Mouse (Mus musculus) lung, postnatal 14 days (tissue): ENCODE results near the gene Cd40.
A peak's percentile ranks its signal among the peaks of the same experiment; 100 is the strongest.

ENCODE experiments used
- DNase-seq: peaks from one replicate; pipeline ENCODE4 v3.0.0; 2021

Gene Cd40

GRCm38 (mm10) chr2:165106585-165106984 lies 51.2 kb downstream of the Cd40 start:
- no peak for DNase-seq

DNA sequence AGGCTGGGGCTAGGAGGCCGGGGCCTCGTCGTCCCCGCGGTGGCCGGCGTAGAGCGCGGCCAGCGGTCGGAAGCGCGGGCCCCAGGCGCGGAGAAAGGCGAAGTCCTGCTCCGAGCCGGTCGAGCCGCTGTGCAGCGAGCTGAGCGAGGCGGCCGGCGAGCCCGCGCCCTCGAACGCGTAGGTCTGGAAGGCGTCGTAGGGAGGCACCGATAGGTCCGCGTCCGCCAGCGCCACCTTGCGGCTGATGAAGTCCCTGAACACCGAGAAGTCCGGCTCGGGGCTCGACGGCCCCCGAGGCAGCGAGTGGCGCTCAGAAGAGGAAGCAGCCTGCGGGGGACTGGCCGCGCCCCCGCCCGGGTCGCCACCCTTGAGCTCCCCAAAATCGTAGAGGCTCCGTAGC lies 56.7 kb downstream of the Cd40 start:
- DNase-seq: peak; percentile 92

- no peak for DNase-seq
These were observed 58.3 kb downstream of the Cd40 start for GRCm38 (mm10) chr2:165113733-165114132.

DNA sequence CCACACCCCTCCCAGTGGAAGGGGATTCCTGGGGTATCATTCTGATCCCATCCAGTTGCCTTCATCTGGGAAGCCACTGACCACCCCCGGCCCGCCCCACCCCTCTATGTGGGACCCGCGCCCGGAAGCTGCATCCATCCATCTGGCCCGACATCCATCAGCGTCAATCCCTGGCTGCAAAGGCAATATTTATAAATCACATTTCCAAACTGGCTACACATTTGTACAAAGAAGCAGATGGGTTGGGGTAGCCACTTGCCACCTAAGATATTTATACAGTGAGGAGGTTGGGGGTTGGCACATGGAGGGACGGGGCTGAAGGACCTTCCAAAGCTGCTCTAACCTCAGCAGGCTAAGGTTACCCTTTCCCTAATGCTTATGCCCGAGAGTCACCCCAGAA lies 65.3 kb downstream of the Cd40 start:
- no peak for DNase-seq

DNA sequence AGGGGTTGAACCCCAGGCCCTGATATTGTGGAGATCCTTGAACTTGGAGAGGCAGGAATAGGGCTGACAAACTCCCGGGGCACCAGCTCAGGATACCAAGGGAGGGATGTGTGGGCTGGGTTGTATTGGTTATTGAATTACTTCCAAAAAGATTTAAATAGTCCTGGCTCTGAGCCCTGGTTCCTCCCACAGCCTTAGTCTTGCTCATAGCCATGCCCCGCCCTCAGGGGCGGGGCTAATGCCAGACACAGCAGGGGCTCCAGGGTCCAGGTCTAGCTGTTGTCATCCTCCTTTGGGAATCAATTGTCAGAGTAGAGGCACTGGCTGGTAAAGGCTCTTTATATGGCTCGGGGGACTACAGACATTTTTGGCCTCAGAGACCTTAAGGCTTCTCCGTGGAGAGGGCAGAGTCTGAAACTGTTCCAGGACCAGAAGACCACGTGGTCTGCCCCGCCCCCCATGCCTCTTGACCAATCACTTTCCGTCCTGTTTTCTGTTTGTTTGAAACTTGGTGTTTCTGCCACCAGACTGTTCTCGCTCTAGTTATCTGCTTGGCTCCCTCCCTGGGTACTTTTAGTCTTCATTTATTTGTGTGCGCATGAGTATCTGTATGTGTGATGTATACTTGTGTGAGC lies 65.9 kb downstream of the Cd40 start:
- DNase-seq: no peak
